Comparison of ENCODE assay signal across 8 mouse cellular contexts in the genomic region with DNA sequence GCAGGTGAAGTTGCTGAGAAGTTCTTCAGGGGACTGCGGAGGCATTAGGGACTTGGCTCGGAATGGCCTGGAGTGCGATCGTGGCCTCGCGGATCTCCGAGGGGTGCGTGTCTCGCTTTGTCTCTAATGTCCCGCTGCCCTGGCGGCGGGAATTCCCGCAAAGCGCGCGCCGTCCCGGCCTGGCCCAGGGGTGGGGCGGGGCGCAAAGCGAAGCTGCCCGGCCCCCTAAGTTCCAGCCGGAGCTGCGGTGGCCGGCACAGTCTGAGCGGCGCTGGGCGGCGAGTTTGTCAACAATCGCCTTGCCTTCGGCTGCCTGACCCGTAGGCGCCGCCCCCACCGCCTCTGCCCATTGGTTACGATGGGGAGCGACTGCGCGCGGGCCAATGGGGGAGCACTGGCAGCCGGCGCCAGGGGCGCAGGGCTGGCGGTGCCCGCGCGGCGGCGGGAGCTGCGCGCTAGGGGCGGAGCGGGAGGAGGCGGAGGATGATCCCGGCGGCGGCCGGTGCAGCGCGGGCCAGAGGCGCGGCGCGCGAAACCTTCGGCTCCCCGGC. TPM values are rescaled to one million over a fixed set of nuclear protein-coding genes. Genes with fewer than 3 reads are reported as not detected.
DNase-seq lines count a peak whose midpoint lies in the region; ATAC-seq lines count a peak whose summit lies in the region.

No protein-coding gene starts in this region.

- H3K4me2 ChIP-seq in heart, embryonic 15.5 days: peak overlapping the region; percentile 92
- peak overlapping the region; percentile 99 for H3K4me2 ChIP-seq in liver, embryonic 13.5 days
- peak overlapping the region; percentile 98 for H3K4me2 ChIP-seq in stomach, embryonic 16.5 days (ENCODE audit: low read depth, low read length)

- peak; percentile 86 to 87 for DNase-seq in CD8-positive naive resting alpha-beta T cell, adult 2 months (ENCODE audit: low read depth in 2 of 2, low spot score in 2 of 2)
- DNase-seq in c-Kit-positive CD71-negative TER-119-negative erythroid progenitor cells, embryonic 14.5 days (ENCODE audit: low read depth): peak; percentile 81
- DNase-seq in forebrain, embryonic 10.5 days (ENCODE audit: extremely low spot score, low spot score): peak; percentile 94
- peak; percentile 97 to 99 for DNase-seq in kidney, postnatal 25 days
- peak; percentile 94 for DNase-seq in liver, embryonic 13.5 days
- peak; percentile 92 for DNase-seq in natural killer cell, adult 2 months (ENCODE audit: low spot score in 2 of 2)

- H3K27me3 ChIP-seq in forebrain, embryonic 10.5 days (ENCODE audit: poor library complexity, severe bottlenecking): peaks cover 31% of the 10 kb centered on the region
- peaks cover 21% of the 10 kb centered on the region; the same call in 1 of the 2 replicates for H3K27me3 ChIP-seq in heart, embryonic 15.5 days
- H3K27me3 ChIP-seq in liver, embryonic 13.5 days: peaks cover 45% of the 10 kb centered on the region
- H3K27me3 ChIP-seq in stomach, embryonic 16.5 days (ENCODE audit: control insufficient read depth, insufficient read depth, low read length): peaks cover 12% of the 10 kb centered on the region

- peaks cover 31% of the 10 kb centered on the region for H3K36me3 ChIP-seq in forebrain, embryonic 10.5 days (replicated peaks)
- peaks cover 17% of the 10 kb centered on the region for H3K36me3 ChIP-seq in heart, embryonic 15.5 days
- H3K36me3 ChIP-seq in liver, embryonic 13.5 days: peaks cover 26% of the 10 kb centered on the region
- 0 out of 2 replicates have a peak, but pooled peaks cover 7% of the 10 kb centered on the region for H3K36me3 ChIP-seq in stomach, embryonic 16.5 days (ENCODE audit: control insufficient read depth, insufficient read depth, low read length)

- WGBS in forebrain, embryonic 10.5 days: under 1% methylated on average over 67 of the region's 67 CpGs
- WGBS in heart, embryonic 15.5 days: under 1% methylated on average over 67 of the region's 67 CpGs
- WGBS in liver, embryonic 13.5 days (ENCODE audit: insufficient replicate concordance): under 1% methylated on average over 67 of the region's 67 CpGs
- under 1% methylated on average over 66 of the region's 67 CpGs for WGBS in stomach, embryonic 16.5 days

- H3K4me1 ChIP-seq in forebrain, embryonic 10.5 days: peaks cover 77% of the 10 kb centered on the region
- H3K4me1 ChIP-seq in heart, embryonic 15.5 days (replicated peaks): peaks cover 45% of the 10 kb centered on the region
- peaks cover 65% of the 10 kb centered on the region for H3K4me1 ChIP-seq in liver, embryonic 13.5 days (replicated peaks)
- peaks cover 31% of the 10 kb centered on the region for H3K4me1 ChIP-seq in stomach, embryonic 16.5 days (ENCODE audit: control insufficient read depth, insufficient read depth, low read length)

- no peaks in the 10 kb centered on the region for H3K9me3 ChIP-seq in forebrain, embryonic 10.5 days
- no peaks in the 10 kb centered on the region for H3K9me3 ChIP-seq in heart, embryonic 15.5 days (replicated peaks)
- H3K9me3 ChIP-seq in liver, embryonic 13.5 days (replicated peaks): no peaks in the 10 kb centered on the region
- no peaks in the 10 kb centered on the region for H3K9me3 ChIP-seq in stomach, embryonic 16.5 days (replicated peaks; ENCODE audit: control insufficient read depth, low read length)

- H3K9ac ChIP-seq in heart, embryonic 15.5 days: peak overlapping the region; percentile 73
- peak overlapping the region; percentile 83 for H3K9ac ChIP-seq in liver, embryonic 13.5 days
- H3K9ac ChIP-seq in stomach, embryonic 16.5 days (ENCODE audit: low read length): peak overlapping the region; percentile 81

- H3K4me3 ChIP-seq in forebrain, embryonic 10.5 days: peak overlapping the region; percentile 82
- peak overlapping the region; percentile 61 for H3K4me3 ChIP-seq in heart, embryonic 15.5 days
- H3K4me3 ChIP-seq in liver, embryonic 13.5 days (replicated peaks): peak overlapping the region; percentile 81
- peak overlapping the region; percentile 73 for H3K4me3 ChIP-seq in stomach, embryonic 16.5 days (replicated peaks; ENCODE audit: low read length)

- peak; percentile 85 for ATAC-seq in heart, embryonic 15.5 days (replicated peaks; ENCODE audit: insufficient number of reproducible peaks, insufficient read depth, low FRiP score, low read depth)
- peak; percentile 91 for ATAC-seq in liver, embryonic 13.5 days (ENCODE audit: low read depth)
- ATAC-seq in stomach, embryonic 16.5 days (ENCODE audit: insufficient read depth, low FRiP score): peak; percentile 89

- H3K27ac ChIP-seq in forebrain, embryonic 10.5 days: peak overlapping the region; percentile 98
- peak overlapping the region; percentile 92 for H3K27ac ChIP-seq in heart, embryonic 15.5 days
- H3K27ac ChIP-seq in liver, embryonic 13.5 days: peak overlapping the region; percentile 75
- H3K27ac ChIP-seq in stomach, embryonic 16.5 days (ENCODE audit: low read length): peak overlapping the region; percentile 93

RNA-seq across cellular contexts. Expression of gene Bcl2l11, which starts 1.4 kb away (rescaled TPM):
- 22.1 and 26.3 TPM in 2 replicates for polyA plus RNA-seq in forebrain, embryonic 10.5 days (2016; fragmentation: Nextera tagmentation; extraction: Ambion mirVana)
- 21.0 and 21.4 TPM in 2 replicates for polyA plus RNA-seq in heart, embryonic 15.5 days (2015; fragmentation: Nextera tagmentation; extraction: Ambion mirVana)
- 5.1 and 6.8 TPM in 2 replicates for polyA plus RNA-seq in liver, embryonic 13.5 days (2015; fragmentation: Nextera tagmentation; extraction: Ambion mirVana)
- 14.1 and 14.3 TPM in 2 replicates for polyA plus RNA-seq in stomach, embryonic 16.5 days (2015; fragmentation: Nextera tagmentation; extraction: Ambion mirVana)

Comparison
In these comparisons a context has a peak if more than half of its experiments do, and no peak if none do; other contexts are left out.
1. Peak in every context shown above with its lines: DNase-seq, ATAC-seq, H3K4me3 ChIP-seq and H3K27ac ChIP-seq.